Mouse (Mus musculus) A20 (cell line): ENCODE data around the gene Calca.
"Not testable (repeated sequence)": the region's sequence is repeated elsewhere in the genome, so short reads cannot be mapped to it uniquely, and the experiment has no call there.

ENCODE experiments used
- DNase-seq: peaks from one replicate; pipeline ENCODE4 v3.0.0-alpha.2; 2011; ENCODE audit warnings: low read depth, low spot score

Calca gene

DNA sequence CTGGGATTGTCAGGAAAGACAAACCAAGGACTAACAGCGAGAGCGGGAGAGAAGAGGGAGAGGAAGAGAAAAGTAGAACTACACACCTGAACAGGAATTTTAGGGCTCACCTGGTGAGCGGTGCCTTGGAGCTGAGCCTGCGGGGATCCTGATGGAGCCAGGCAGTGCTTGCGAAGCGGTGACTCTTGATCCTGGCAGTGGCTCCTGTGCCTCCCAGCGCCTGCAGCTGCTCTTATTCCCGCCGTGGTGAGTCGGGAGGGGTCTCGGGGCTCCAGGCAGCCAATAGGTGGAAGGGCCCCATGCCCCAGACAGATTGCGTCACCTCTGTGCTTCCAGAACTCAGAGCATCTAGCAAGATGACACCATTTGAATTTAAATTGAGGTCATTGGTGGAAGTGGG is at the start of gene Calca:
Gene Calca (minus strand): TSS at position 256 of the 400 bp plus-strand sequence.
- DNase-seq: no peak

- peak; percentile 56 for DNase-seq
Measured at GRCm38 (mm10) chr7:114672697-114673096, 36.5 kb upstream of the Calca start.

GRCm38 (mm10) chr7:114671405-114671804 is 35.2 kb upstream of the Calca start:
- peak; percentile 23 for DNase-seq

GRCm38 (mm10) chr7:114649730-114650129 is 13.6 kb upstream of the Calca start:
- DNase-seq: no peak

DNA sequence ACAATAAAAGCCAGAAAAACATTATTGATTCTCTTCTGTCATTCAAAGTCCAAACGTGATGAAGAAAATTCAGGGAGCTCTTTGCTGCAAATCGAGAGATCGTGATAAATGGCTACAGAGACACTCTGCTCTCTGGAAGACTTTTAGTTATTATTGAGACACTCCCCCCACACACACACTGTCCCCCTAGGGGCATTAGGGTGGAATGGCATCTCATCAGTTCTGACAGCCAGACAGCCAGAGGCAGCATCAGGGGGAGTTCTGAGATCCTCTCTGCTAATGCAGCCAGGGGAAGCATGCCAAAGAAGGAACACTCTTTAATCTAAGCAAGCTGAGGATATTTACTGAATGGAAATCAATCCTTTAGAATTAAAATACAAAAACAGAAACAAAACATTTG is 12.6 kb upstream of the Calca start:
- DNase-seq: peak; percentile 40

GRCm38 (mm10) chr7:114635569-114636101 is 522 bp downstream of the Calca start:
- DNase-seq: peak; percentile 11

DNA sequence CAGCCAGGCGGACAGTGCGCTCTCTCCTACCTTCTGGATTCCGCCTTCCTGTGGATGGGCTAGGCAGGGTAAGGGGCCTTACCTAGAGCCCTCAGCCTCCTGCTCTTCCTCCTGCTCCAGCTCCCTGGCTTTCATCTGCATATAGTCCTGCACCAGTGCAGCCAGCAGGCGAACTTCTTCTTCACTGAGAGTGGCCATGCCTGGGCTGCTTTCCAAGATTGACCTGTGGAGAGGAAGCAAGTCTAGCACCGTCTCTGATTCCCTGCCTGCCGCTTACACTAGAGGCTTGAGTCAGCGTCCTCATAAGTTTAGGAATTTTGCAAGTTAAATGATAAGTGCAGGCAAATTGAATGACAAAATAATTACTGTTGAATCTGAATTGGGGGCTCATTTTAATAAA is 1.8 kb downstream of the Calca start:
- no peak for DNase-seq

DNA sequence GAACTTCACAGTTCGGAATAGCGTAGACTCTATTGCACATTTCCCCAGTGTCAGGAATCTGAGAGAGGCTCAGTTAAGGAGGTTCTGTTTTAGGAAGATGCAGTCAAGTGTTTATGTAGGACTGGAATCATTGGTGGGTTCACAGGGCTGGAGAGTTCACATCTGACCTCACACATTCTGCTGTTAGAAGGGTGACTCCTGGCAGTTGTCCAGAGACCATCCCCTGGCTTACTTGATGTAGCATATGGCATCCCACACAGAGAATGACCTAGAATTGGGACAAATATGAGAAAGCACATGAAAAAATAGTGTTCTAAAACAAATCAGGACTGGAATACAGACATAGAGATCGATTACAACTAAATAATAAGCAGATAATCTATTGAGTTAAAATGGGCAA is 10.2 kb downstream of the Calca start:
- no peak for DNase-seq

DNA sequence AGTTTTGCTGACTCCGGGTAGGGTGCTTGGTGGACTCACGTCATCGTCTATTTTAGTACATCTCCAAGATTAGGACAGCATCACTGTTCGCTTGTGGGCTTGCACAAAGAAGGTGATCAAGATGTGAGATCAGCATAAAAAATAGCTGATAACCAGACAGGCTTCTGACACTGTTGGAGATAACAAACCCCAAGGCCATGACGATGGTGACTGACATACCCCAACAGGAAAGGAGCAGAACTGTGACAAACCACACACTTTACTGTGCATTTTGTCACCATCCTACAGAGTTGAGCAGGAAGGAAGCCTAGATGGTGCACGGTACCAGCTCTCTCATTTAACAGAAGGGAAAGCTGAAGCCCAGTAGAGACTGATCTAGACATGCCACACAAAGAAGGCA is 19.4 kb downstream of the Calca start:
- DNase-seq: no peak

DNA sequence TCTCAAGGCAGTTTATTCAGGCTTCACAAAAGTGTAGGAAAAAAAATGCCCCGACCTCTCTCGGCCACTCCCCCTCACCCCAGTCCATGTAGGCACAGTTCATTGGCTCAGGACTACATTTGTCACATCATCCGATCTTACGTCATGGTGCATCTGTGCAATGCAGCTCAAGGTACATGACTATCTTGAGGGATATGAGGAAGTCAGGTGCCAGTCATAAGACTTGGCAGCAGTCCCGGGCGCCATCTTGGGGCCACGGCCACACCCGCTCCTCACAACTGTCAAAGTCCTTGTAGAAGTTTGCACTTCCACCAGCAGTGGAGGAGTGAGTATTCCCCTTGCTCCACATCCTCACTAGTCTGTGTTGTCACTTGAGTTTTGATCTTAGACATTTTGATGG is 41.8 kb downstream of the Calca start:
- not testable (repeated sequence) for DNase-seq

DNA sequence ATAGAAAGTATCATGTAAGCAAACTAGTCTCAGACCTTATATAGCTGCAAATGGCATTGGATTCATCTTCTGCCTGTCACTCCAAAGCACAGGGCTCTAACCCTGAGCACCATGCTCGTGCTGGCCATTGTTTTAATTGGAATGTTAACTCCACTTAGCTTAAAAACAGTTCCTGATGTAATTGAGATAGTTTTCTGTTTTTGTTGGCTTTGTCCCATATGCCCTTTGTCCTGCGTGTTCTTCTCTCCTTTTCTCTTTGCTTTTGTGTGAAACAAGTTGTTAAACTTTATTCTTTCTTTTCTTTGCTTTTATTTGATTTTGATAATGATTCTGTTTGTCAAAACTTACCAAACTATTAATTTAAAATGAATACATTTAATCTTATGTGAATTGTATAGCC is 53.7 kb downstream of the Calca start:
- DNase-seq: no peak
